Mouse (Mus musculus) heart, embryonic 13.5 days (tissue): Measurements from ENCODE around the gene Tmtc4. TPM values are rescaled to one million over a fixed set of nuclear protein-coding genes. Genes with fewer than 3 reads are reported as not detected.
A peak's percentile ranks its signal among the peaks of the same experiment; 100 is the strongest.

Source experiments
- ATAC-seq: fragments of 200-750 bp; cut with Nextera tagmentation; 2 replicates; pipeline ENCODE4 v1.8.0; 2017; ENCODE audit warnings: moderate TSS enrichment; ENCODE audit not compliant: insufficient number of reproducible peaks, low FRiP score, low TSS enrichment; ENCODE audit errors: extremely low read depth
- H3K27ac ChIP-seq: fragments of 300-500 bp; sonication (generic); replicated peaks from 2 replicates; pipeline ENCODE4 v1.5.1; 2015; ENCODE audit warnings: moderate library complexity, mild to moderate bottlenecking, inconsistent platforms
- H3K27me3 ChIP-seq: fragments of 300-500 bp; sonication (generic); replicated peaks from 2 replicates; pipeline ENCODE4 v1.6.1; 2015; ENCODE audit warnings: mild to moderate bottlenecking, inconsistent platforms
- H3K36me3 ChIP-seq: fragments of 300-500 bp; sonication (generic); 2 replicates; pipeline ENCODE4 v1.6.1; 2015; ENCODE audit warnings: mild to moderate bottlenecking, inconsistent platforms
- H3K4me1 ChIP-seq: fragments of 300-500 bp; sonication (generic); 2 replicates; pipeline ENCODE4 v1.6.1; 2015; ENCODE audit warnings: inconsistent platforms
- H3K4me2 ChIP-seq: fragments of 300-500 bp; sonication (generic); 2 replicates; pipeline ENCODE4 v1.6.1; 2015; ENCODE audit warnings: inconsistent platforms, mild to moderate bottlenecking, moderate library complexity
- H3K4me3 ChIP-seq: fragments of 300-500 bp; sonication (generic); 2 replicates; pipeline ENCODE4 v1.5.1; 2015; ENCODE audit warnings: moderate library complexity, mild to moderate bottlenecking, inconsistent platforms
- H3K9ac ChIP-seq: fragments of 300-500 bp; sonication (generic); 2 replicates; pipeline ENCODE4 v1.6.1; 2015; ENCODE audit warnings: inconsistent platforms, mild to moderate bottlenecking, moderate library complexity
- H3K9me3 ChIP-seq: fragments of 300-500 bp; sonication (generic); 2 replicates; pipeline ENCODE4 v1.6.1; 2016; ENCODE audit warnings: inconsistent platforms
- whole genome bisulfite sequencing: fragments of 180-500 bp; shearing (Covaris S2); methylation state at CpG from one replicate; pipeline ENCODE4 v1.1.7; 2015; ENCODE audit warnings: mixed read lengths; 5-methylcytosine and 5-hydroxymethylcytosine counted together
- polyA plus RNA-seq: library from polyadenylated mRNA; unstranded; fragments of >200 nt; fragmentation: Nextera tagmentation; extraction: Ambion mirVana; gene quantifications from 2 replicates; pipeline ENCODE4 v1.2.1, GENCODE M21; 2015

The Tmtc4 gene
- polyA plus RNA-seq, 1 experiment from 2014 or later: 16.5 TPM

DNA sequence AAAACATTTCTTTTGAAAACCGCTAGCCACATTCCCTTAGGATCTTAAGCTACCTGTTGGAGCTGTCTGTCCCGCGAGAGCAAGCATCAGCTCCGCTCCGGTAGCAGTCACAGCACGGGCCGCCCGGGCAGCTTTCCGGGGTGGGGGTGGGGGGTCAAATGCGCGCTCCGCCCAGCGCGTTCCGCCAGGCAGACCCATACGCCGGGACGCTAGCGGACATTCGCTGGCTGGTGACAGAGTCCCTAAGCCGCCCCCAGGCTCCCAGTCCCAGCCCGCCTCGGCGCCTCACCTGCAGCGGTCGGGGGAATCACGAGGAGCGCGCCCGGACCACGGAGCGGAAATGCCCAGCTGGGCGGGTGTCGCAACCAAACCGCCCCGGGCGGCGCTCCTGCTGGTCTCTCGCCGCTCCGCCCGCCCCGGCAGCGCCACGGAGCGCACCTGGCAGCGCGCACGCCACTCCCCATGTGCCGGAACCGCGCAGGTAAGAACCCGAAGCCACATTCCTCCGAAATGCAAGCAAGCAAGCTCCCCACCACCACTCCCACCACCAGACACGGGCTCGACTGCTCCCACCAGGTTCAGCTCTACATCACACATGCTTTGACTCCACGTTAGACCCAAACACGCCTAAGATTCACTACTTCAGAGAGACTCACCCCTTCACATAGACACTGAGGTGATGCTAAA is 70.9 kb downstream of the Tmtc4 start:
- peaks cover 5% of the 10 kb centered on the region; the same call in 1 of the 2 replicates for H3K36me3 ChIP-seq
- peak overlapping the region; percentile 81 for H3K4me3 ChIP-seq
- peak overlapping the region; percentile 86 for H3K9ac ChIP-seq
- no peaks in the 10 kb centered on the region for H3K27me3 ChIP-seq
- H3K4me2 ChIP-seq: peak overlapping the region; percentile 92
- H3K9me3 ChIP-seq: no peaks in the 10 kb centered on the region
- WGBS: under 1% methylated on average over 57 of the region's 58 CpGs
- H3K4me1 ChIP-seq: peaks cover 8% of the 10 kb centered on the region
- ATAC-seq: peak; percentile 51; the same call in 1 of the 2 replicates
- H3K27ac ChIP-seq: peak overlapping the region; percentile 36

DNA sequence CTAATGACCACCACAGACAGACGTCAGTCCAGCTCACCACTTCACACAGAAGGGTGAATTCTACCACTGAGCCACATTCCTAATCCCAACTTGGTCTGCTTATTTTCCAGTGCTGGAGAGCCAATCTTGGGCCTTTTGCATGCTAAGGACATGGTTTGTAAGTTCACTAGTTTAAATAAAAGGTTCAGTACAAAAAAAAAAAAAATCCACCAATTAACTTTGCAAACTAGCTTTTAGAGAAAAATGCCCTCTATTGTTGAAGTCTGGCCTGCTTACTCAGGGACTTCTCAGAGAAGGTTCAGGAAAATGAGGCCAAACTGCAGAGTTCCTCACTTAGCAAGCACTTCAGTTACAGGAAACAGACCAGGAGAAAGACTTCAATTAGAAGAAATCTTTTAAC is 71.7 kb downstream of the Tmtc4 start:
- Histone ChIP-seq H3K9me3 (peaks cover 3% of the 10 kb centered on the region; the same call in 1 of the 2 replicates), H3K4me1 (peaks cover 8% of the 10 kb centered on the region), H3K27me3 (no peaks in the 10 kb centered on the region), H3K27ac (no peak overlapping the region), H3K36me3 (peaks cover 6% of the 10 kb centered on the region; the same call in 1 of the 2 replicates), H3K4me2 (peak overlapping the region; percentile 92), H3K4me3 (peak overlapping the region; percentile 81), H3K9ac (peak overlapping the region; percentile 86)
- WGBS: 75% methylated on average over 1 of the region's 1 CpGs
- no peak for ATAC-seq

DNA sequence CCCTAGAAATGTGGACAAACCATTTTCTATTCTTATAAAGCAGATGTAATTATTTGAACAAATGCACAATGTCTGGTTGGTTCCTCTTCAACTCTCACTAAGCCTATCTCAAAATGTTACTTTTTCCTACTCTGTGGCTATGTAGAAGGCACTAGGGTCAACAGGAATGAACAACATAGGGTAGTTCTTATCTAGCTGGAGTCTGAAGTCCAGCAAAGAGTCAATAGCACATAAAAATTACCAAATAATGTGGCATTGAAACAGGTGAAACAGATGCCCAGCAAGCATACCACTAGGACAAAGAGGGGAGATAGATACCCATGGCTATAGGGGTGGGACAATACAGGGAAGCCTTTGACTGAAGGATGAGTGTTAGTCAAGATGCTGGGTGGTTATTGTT is 72.6 kb downstream of the Tmtc4 start:
- ATAC-seq: no peak
- H3K4me2 ChIP-seq: no peak overlapping the region
- peaks cover 7% of the 10 kb centered on the region; the same call in 1 of the 2 replicates for H3K36me3 ChIP-seq
- no peaks in the 10 kb centered on the region for H3K27me3 ChIP-seq
- peaks cover 8% of the 10 kb centered on the region for H3K4me1 ChIP-seq
- no peak overlapping the region for H3K27ac ChIP-seq
- peaks cover 4% of the 10 kb centered on the region; the same call in 1 of the 2 replicates for H3K9me3 ChIP-seq
- no peak overlapping the region for H3K4me3 ChIP-seq
- no peak overlapping the region for H3K9ac ChIP-seq

DNA sequence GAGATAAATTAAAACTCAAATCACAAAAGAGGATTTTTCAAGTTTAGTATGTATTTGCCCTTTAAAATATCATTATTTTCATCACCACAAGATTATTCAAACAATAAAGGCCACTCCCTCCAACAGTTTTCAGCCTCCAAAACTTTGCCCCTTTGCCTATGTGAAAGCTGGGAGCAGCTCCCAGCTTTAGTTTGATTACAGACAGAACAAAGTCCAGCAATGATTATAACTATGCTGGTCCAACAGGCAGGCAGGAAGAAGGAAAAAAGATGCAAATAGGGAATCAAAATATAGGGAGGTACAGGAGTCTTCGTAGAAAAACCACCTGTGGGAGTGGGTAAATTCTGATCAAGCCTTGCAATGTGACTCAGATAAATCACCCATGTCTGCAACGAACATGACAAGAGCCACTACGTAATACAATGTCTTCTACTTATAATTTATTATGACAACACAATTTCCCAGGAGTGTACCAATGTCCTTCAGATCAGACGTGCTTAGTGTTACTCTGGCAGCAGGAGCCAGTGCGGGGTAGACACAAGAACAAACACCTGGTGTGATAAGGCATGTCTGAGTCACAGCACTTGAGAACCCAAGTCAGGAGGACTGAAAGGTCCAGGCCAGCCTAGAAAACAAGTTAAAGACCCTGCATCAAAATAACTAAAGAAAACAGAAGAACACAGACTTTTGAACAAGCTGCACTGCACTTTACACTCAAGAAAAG is 74.3 kb downstream of the Tmtc4 start:
- WGBS: 71% methylated on average over 5 of the region's 5 CpGs
- peaks cover 8% of the 10 kb centered on the region for H3K4me1 ChIP-seq
- H3K4me3 ChIP-seq: no peak overlapping the region
- no peak overlapping the region for H3K9ac ChIP-seq
- no peaks in the 10 kb centered on the region for H3K27me3 ChIP-seq
- H3K36me3 ChIP-seq: peaks cover 13% of the 10 kb centered on the region
- H3K4me2 ChIP-seq: no peak overlapping the region
- H3K9me3 ChIP-seq: peaks cover 4% of the 10 kb centered on the region; the same call in 1 of the 2 replicates
- no peak overlapping the region for H3K27ac ChIP-seq
- no peak for ATAC-seq

DNA sequence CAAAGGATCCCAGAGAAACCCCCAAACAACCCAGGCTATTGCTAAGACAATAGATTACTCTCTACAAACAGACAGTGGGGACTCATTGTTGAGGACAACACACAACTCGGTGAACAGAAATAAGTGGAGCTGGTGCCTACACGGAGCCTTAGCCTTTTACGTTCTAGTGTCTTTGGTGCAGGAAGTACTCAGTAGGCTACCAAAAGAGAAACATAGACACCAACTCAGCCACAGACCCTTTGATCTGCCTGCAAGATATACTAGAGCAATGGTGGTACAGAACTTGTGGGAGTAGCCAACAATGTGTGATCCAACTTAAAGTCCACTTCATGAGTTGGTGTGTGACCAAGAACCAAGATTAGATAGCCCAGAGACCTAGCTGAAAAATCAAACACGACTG is 75.8 kb downstream of the Tmtc4 start:
- no peaks in the 10 kb centered on the region for H3K27me3 ChIP-seq
- H3K4me1 ChIP-seq: peaks cover 18% of the 10 kb centered on the region
- H3K4me3 ChIP-seq: no peak overlapping the region
- H3K27ac ChIP-seq: no peak overlapping the region
- no peak overlapping the region for H3K4me2 ChIP-seq
- no peak overlapping the region for H3K9ac ChIP-seq
- H3K9me3 ChIP-seq: peaks cover 4% of the 10 kb centered on the region; the same call in 1 of the 2 replicates
- ATAC-seq: no peak
- WGBS: 84% methylated on average over 4 of the region's 4 CpGs
- peaks cover 13% of the 10 kb centered on the region for H3K36me3 ChIP-seq

DNA sequence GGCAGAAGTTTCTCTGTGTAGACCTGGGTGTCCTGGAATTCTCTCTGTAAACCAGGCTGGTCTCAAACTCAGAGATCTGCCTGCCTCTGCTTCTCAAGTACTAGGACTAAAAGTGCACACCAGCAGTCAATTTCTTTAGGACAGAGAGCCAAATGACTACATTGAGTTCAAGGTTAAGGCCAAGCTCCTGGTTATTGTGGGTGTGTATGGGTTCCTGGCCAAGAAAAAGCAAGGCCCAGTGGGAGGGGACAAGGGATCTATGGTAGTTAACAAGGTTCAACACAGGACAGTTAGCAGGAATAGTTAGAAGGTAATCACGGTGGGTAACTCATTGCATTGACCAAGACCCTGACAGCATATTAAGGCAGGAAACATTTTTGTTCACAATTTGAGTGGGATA is 78.8 kb downstream of the Tmtc4 start:
- ATAC-seq: no peak
- H3K36me3 ChIP-seq: peaks cover 13% of the 10 kb centered on the region
- H3K9ac ChIP-seq: no peak overlapping the region
- H3K9me3 ChIP-seq: peaks cover 4% of the 10 kb centered on the region; the same call in 1 of the 2 replicates
- no peaks in the 10 kb centered on the region for H3K27me3 ChIP-seq
- H3K4me1 ChIP-seq: peaks cover 25% of the 10 kb centered on the region
- no peak overlapping the region for H3K4me2 ChIP-seq
- WGBS: 91% methylated on average over 1 of the region's 1 CpGs
- no peak overlapping the region for H3K4me3 ChIP-seq
- H3K27ac ChIP-seq: no peak overlapping the region

DNA sequence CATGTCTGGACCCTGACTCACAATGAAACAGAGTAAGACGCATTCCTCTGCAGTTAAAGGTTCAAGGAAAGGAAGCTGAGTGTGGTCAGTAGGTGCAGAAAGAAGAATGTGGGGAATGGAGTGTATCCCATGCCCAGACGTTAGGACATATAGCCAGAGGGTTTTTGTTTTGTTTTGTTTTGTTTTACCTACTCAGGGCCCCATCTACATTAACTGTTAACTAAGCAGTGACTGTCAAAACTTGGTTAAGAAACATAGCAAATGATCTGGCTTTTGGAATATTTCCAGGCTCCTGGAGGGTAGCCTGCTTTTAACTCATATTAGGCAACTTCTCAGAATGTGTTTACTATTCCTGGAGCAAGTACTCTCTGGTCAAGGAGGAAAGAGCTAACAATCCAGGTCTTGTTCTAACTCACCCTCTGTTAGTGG is 79.9 kb downstream of the Tmtc4 start:
- Histone ChIP-seq H3K4me2 (no peak overlapping the region), H3K9ac (no peak overlapping the region), H3K9me3 (peaks cover 4% of the 10 kb centered on the region; the same call in 1 of the 2 replicates), H3K4me3 (no peak overlapping the region), H3K27me3 (no peaks in the 10 kb centered on the region), H3K4me1 (peaks cover 25% of the 10 kb centered on the region), H3K36me3 (peaks cover 16% of the 10 kb centered on the region), H3K27ac (no peak overlapping the region)
- 53% methylated on average over 2 of the region's 2 CpGs for WGBS
- ATAC-seq: no peak

DNA sequence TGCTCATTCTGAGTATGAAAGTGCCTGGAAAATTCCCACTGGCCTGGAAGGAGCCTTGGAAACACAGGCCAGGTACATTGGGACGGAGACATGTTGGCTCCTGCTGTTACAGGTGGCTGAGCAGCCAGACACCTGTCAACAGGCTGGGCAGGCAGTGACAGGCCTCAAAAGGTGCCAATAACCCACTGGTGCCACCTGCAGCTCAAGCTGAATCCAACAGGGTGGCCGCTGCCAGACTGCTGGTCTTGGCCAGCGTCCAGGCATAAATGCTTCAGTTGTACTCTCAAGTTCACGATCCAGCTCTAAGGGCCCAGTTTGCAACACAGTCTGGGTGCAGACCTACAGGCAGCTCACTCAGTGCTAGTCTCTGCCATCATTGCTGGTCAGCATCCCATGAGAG is 81.0 kb downstream of the Tmtc4 start:
- Histone ChIP-seq H3K27me3 (no peaks in the 10 kb centered on the region), H3K4me3 (no peak overlapping the region), H3K27ac (peak overlapping the region; percentile 45), H3K4me2 (no peak overlapping the region), H3K36me3 (peaks cover 11% of the 10 kb centered on the region; the same call in 1 of the 2 replicates), H3K4me1 (peaks cover 25% of the 10 kb centered on the region), H3K9ac (no peak overlapping the region), H3K9me3 (peaks cover 4% of the 10 kb centered on the region; the same call in 1 of the 2 replicates)
- ATAC-seq: peak; percentile 58
- WGBS: 32% methylated on average over 4 of the region's 4 CpGs

DNA sequence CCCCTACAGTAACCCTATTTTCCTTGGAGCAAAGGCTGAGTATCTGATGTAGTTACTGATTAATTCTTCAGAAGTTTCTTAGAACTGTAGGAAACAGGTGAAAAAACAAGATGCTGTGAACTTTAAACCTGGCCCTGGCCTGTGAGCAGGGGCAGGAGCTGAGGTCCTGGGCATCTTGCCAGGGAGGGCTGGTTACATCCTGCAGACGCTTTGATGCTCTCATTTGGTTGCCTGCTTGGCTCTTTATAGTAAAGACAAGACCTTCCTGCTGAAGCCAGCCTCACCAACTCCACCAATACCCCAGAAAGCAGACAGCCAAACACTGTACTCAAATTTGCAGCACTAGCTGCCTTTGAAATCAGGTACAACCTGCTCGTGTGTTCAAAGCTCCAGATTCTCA is 81.7 kb downstream of the Tmtc4 start:
- H3K9ac ChIP-seq: no peak overlapping the region
- peak overlapping the region; percentile 44 for H3K27ac ChIP-seq
- peaks cover 1% of the 10 kb centered on the region; the same call in 1 of the 2 replicates for H3K9me3 ChIP-seq
- ATAC-seq: no peak
- WGBS: 46% methylated on average over 2 of the region's 2 CpGs
- peaks cover 11% of the 10 kb centered on the region; the same call in 1 of the 2 replicates for H3K36me3 ChIP-seq
- H3K4me2 ChIP-seq: no peak overlapping the region
- no peaks in the 10 kb centered on the region for H3K27me3 ChIP-seq
- peaks cover 25% of the 10 kb centered on the region for H3K4me1 ChIP-seq
- no peak overlapping the region for H3K4me3 ChIP-seq

DNA sequence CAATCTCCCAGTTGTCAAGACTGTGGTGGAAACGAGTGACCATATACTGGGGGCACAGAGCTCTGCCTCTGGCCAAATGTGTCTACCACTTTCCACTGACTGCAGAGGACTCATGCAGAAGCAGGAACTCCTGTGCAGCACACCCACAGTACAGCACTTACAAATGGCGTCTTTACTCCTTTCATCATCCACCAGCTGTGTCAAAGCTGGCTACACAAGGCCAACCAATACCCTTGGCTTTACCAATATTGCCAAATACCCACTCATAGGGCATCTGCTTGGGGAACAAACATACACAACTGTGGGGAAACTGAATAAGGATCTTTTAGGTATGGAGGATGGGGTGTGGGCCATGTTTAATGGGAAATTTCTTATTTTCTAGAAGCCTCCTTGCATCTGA is 82.1 kb downstream of the Tmtc4 start:
- Histone ChIP-seq H3K4me1 (peaks cover 25% of the 10 kb centered on the region), H3K9me3 (no peaks in the 10 kb centered on the region), H3K9ac (no peak overlapping the region), H3K4me2 (no peak overlapping the region), H3K27ac (no peak overlapping the region), H3K4me3 (no peak overlapping the region), H3K27me3 (no peaks in the 10 kb centered on the region), H3K36me3 (peaks cover 9% of the 10 kb centered on the region; the same call in 1 of the 2 replicates)
- WGBS: 83% methylated on average over 2 of the region's 2 CpGs
- ATAC-seq: no peak

DNA sequence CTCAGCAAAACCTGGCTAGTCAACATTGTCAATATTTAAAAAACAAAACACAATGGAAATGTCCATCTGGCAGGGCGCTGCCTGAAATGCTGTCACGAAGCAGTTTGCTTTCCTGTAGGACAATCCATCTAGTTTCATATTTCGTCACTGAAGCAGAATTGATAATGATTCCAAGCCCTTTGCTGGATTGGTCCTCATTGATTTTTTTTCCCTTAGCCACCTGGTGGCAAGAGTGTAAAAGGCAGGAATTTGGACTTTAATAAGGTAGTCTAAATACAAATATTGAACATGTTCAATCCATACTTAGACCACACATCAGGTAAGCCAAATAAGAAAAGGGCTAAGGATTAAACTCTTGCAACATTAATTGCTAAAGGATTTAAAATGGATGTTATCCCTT is 82.7 kb downstream of the Tmtc4 start:
- Histone ChIP-seq H3K27ac (no peak overlapping the region), H3K36me3 (peaks cover 9% of the 10 kb centered on the region; the same call in 1 of the 2 replicates), H3K9me3 (no peaks in the 10 kb centered on the region), H3K9ac (no peak overlapping the region), H3K4me2 (no peak overlapping the region), H3K27me3 (no peaks in the 10 kb centered on the region), H3K4me1 (peaks cover 25% of the 10 kb centered on the region), H3K4me3 (no peak overlapping the region)
- 76% methylated on average over 3 of the region's 3 CpGs for WGBS
- no peak for ATAC-seq
